Mouse (Mus musculus) cortical plate, adult 2 months (tissue): ENCODE measurements around the gene Rxfp4. TPM values are rescaled to one million over a fixed set of nuclear protein-coding genes. Genes with fewer than 3 reads are reported as not detected.

Source experiments
- H3K27ac ChIP-seq: fragments of 200-500 bp; 2 replicates; pipeline ENCODE4 v1.5.1; 2012; ENCODE audit warnings: low read length, control low read depth, inconsistent platforms; ENCODE audit not compliant: insufficient read depth
- H3K4me1 ChIP-seq: fragments of 200-500 bp; 2 replicates; pipeline ENCODE4 v1.6.1; 2011; ENCODE audit warnings: low read length; ENCODE audit not compliant: control insufficient read depth, insufficient read depth
- H3K4me3 ChIP-seq: fragments of 200-500 bp; 2 replicates; pipeline ENCODE4 v1.5.1; 2011; ENCODE audit warnings: mild to moderate bottlenecking, low read length, control low read depth; ENCODE audit not compliant: insufficient read depth
- CTCF ChIP-seq: fragments of 200-500 bp; IDR thresholded peaks from 2 replicates; pipeline ENCODE4 v1.5.1; 2011; ENCODE audit warnings: mild to moderate bottlenecking, control low read depth, low read length; ENCODE audit not compliant: insufficient read depth; ENCODE audit errors: extremely low read depth
- POLR2A ChIP-seq: fragments of 200-500 bp; IDR thresholded peaks from 2 replicates; pipeline ENCODE4 v1.6.1; 2011; ENCODE audit warnings: mild to moderate bottlenecking, low read length, control low read depth; ENCODE audit not compliant: insufficient read depth; ENCODE audit errors: extremely low read depth
- polyA plus RNA-seq: library from polyadenylated mRNA; depleted of rRNA; stranded (reverse); fragments of >200 nt; gene quantifications from 2 replicates; pipeline ENCODE4 v1.2.3, GENCODE M21; 2012

The Rxfp4 gene
- polyA plus RNA-seq, 1 experiment: not detected

DNA sequence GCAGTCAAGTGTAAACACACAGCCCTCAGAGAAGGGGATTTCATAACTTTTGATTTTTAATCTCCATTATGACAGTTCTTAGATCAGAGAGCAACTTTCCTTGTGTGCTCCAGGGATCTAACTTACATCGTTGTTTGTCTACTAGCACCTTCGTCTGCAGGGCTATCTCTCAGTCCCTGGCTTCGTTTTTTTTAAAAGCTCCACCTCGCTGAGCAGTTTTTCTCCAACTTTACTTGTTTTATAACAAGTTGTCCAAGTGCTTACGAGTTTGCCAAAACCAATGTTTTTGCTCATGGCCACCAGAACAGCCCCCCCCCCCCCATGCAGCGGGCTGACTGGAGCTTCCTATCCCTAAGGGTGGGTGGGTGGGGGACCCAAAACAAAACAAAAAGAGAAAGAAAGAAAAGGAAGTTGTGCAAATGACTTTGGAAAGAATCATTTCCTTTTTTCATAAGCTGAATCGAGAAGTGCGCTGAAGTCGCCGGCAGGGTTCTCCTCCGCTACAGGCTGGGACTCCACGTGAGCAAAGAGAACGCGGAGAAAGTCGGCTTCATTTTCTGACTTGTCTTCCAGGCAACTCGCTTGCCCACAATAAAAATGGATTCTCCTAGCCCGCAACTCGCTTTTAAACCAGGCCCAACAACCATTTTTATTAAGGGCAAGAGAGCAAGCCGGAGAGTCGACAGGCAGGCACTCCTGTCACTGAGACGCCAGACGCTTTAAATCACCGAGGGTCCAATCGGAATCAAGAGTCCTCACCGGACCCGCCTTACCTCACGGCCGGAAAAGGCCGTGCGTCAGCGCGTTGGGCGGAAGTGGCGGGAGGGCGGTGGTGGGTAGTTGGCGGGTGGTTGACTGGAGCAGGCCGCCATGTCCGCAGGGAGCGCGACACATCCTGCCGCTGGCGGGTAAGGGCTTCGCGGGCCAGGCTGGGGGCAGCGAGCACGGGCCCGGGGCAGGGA, 32.3 kb upstream of the Rxfp4 start, which contains the start of gene Khdc4:
Khdc4 (plus strand) TSS at position 824 of the 962 bp plus-strand sequence.
- peaks cover 6% of the 10 kb centered on the region; the same call in 1 of the 2 replicates for H3K4me1 ChIP-seq
- H3K27ac ChIP-seq: peak within 1 kb of the TSS; percentile 82
- TF ChIP-seq POLR2A (peak; percentile 76), CTCF (no peak)
- H3K4me3 ChIP-seq: peak within 1 kb of the TSS; percentile 88

DNA sequence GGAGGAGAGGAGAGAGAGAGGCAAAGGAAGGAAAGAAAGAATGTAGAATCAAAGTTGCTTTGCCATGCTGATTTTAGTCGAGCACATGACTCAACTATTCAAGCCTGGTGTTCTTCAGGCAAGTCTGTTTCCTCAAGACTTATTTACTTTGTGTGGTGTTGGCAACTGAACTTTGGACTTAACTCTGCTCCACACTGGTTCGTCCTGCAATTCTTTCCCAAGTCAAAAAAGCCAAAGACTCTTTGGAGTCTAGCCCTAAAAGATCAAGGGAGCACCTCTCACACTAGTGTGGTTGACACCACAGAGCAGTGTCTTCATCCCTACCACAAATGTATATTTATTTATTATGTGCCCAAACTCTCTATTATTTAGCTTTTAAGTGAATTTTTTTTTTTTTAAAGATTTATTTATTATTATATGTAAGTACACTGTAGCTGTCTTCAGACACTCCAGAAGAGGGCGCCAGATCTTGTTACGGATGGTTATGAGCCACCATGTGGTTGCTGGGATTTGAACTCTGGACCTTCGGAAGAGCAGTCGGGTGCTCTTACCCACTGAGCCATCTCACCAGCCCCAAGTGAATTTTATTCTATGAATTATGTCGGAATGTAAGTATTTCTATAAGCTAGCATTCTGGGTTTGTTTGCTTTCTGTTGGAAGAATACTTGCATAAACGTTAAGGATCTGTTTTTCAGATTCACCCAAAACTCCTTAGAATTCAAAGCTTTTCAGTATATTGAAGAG, 31.5 kb upstream of the Rxfp4 start:
- no peak for TF ChIP-seq POLR2A
- TF ChIP-seq CTCF: no peak
- Histone ChIP-seq H3K4me1 (peaks cover 6% of the 10 kb centered on the region; the same call in 1 of the 2 replicates), H3K4me3 (no peak overlapping the region), H3K27ac (no peak overlapping the region)

DNA sequence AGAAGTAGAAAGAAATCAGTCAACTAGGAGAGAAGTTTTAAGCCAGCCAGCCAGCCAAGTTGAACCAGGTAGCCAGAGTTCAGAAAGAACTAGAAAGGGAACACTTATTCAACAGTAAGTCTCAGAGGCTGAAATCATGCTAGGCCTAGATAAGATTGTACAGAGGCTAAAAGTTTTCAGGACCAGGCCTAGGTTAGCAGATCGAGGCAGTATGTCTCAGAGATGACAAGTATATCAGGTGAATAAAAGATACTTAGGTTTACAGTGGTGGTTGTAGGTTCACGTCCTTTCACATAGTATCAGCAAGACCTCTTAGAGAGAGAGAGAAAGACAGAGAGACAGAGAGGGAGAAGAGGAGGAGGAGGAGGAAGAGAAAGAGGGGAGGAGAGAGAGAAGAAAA, 30.9 kb upstream of the Rxfp4 start:
- Histone ChIP-seq H3K4me1 (peaks cover 6% of the 10 kb centered on the region; the same call in 1 of the 2 replicates), H3K27ac (no peak overlapping the region), H3K4me3 (no peak overlapping the region)
- TF ChIP-seq POLR2A (no peak), CTCF (no peak)

DNA sequence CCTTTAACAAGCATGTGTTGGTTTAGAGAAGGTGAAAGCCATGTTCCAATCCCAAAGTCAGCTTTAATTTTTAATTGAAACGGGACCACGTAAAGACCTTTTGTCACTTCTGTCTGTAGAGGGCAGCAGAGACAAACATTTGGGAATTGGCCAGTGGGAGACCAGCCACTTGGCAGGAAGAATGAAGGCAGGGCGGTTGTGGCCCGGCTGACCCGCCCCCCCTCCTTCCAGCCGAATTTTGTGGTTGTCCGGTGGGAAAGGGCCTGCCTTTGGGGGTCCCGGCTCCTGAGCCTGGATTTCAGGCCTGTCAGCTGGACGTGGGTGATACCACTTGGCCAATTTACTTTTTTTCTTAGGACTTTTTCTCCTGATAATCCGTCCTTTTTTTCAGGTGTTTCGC, 24.5 kb upstream of the Rxfp4 start:
- H3K4me1 ChIP-seq: no peaks in the 10 kb centered on the region
- no peak overlapping the region for H3K4me3 ChIP-seq
- TF ChIP-seq CTCF (peak; percentile 68), POLR2A (no peak)
- H3K27ac ChIP-seq: no peak overlapping the region

DNA sequence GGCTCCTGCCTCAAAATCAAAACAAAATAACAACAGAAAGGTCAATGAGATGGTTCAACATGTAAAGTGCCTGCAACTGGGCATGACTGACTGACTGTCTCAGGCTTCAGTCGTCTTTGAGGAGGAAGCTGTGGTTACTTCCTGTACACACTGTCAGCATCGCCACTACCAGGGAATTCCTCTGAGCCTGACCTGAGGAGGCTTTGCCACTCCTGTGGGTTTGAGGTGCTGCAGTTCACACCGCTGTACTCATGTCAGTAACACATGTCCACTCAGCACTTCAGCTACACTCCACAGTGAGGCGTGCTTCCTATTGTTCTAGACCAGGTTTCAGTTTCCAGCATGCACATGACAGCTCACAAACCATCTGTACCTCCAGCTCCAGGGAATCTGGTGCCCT, 11.2 kb upstream of the Rxfp4 start:
- Histone ChIP-seq H3K27ac (no peak overlapping the region), H3K4me3 (no peak overlapping the region), H3K4me1 (no peaks in the 10 kb centered on the region)
- TF ChIP-seq POLR2A: no peak
- no peak for TF ChIP-seq CTCF

DNA sequence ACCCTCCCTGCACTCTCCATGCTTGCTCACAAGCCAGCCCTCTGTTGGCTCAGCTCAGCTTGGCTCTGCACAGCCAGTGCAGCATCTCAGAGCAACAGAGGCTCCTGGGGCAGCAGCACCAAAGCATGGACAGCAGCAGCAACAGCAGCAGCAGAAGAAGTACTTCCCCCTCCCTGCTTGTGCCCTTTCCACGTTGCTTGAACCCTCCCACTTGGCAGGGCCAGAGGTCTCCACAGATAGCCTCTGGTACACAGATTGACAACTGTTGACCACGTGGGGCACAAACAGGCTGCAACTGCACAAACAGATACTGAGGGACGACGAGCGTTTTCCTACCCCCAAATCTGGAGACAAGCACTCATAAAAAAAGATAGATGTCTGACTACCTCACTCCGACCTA, 6.9 kb upstream of the Rxfp4 start:
- Histone ChIP-seq H3K27ac (no peak overlapping the region), H3K4me3 (no peak overlapping the region), H3K4me1 (no peaks in the 10 kb centered on the region)
- TF ChIP-seq POLR2A: no peak
- no peak for TF ChIP-seq CTCF

DNA sequence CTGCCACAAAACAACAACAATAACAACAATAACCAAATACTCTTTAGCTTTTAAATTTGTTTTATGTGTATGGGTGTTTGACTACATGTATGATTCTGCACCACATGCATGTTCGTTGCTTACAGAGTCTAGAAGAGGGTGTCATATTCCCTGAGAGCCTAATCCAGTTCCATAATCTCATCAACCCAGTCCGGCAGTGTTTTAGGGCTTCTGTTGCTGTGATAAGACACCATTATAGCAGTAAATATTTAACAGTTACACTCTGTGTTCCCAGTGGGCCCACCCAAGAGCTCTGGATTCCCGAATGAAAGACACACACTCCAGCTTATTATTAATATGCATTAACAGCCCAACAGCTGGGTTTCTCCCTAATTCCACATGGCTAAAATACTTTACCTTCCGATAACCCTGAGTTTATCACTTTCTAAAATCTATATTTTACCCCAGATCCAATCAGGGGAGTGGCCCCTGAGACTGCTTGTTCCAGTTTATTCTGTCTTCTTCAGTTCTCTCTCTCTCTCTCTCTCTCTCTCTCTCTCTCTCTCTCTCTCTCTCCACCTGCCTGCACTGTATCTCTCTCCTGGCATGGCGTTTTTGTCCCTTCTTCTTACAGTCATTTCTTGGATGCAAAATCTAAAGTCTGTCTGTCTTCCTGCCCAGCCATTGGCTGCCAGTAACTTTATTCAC, 5.6 kb upstream of the Rxfp4 start:
- Histone ChIP-seq H3K4me3 (no peak overlapping the region), H3K4me1 (no peaks in the 10 kb centered on the region), H3K27ac (no peak overlapping the region)
- TF ChIP-seq POLR2A: no peak
- TF ChIP-seq CTCF: no peak

DNA sequence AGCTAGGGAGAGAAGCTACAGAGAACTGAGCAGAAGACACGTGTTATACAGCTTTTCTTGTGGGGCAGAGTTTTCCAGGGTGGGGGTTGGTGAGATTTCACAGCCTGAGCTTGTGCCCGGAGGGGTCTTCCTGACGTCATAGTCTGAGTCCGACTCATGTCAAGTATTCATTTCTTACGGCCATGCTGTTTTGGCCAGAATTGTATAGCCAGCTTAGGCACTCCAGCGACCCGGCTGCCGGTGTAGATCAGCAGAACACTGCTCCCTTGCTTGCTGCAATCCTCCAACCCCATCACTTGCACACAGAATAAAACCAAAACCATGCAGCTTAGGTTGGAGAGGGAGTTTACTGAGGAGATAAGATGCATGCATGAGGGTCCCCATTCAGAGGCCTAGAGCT, 2.7 kb upstream of the Rxfp4 start:
- Histone ChIP-seq H3K4me3 (no peak overlapping the region), H3K4me1 (no peaks in the 10 kb centered on the region; the same call in 1 of the 2 replicates), H3K27ac (no peak overlapping the region)
- TF ChIP-seq POLR2A: no peak
- no peak for TF ChIP-seq CTCF

DNA sequence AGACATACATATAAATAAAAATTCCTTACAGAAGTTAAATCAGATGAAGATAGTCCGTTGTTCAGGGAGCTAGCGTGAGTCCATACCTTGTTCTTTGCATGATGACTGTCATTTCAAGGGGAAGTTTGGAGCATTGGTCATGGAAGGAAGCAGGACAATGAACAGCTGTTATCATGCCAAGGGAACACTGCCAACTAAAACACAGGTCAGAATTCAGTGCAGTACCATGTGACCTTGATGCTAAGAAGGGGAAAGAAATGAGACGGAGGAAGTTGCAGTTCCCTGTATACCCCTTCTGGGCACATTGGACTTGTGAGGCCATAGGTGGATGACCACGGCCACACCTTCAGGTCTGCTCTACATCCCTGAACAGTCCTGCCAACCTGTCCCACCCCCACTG, 1.7 kb upstream of the Rxfp4 start:
- Histone ChIP-seq H3K4me1 (no peaks in the 10 kb centered on the region; the same call in 1 of the 2 replicates), H3K4me3 (no peak overlapping the region), H3K27ac (no peak overlapping the region)
- no peak for TF ChIP-seq CTCF
